Mouse (Mus musculus): ENCODE measurements around the gene H2-Eb2.
"Not testable (repeated sequence)": the region's sequence is repeated elsewhere in the genome, so short reads cannot be mapped to it uniquely, and the experiment has no call there.

Gene H2-Eb2

GRCm38 (mm10) chr17:34304751-34305150 lies 20.7 kb upstream of the H2-Eb2 start:
- CTCF ChIA-PET, result interaction anchor here (0.7 to 1.7 kb wide), 5 partner anchors 11 to 44 kb away, joined by 3 to 6 read pairs (median 4); partner anchors contain the start of gene H2-Aa

DNA sequence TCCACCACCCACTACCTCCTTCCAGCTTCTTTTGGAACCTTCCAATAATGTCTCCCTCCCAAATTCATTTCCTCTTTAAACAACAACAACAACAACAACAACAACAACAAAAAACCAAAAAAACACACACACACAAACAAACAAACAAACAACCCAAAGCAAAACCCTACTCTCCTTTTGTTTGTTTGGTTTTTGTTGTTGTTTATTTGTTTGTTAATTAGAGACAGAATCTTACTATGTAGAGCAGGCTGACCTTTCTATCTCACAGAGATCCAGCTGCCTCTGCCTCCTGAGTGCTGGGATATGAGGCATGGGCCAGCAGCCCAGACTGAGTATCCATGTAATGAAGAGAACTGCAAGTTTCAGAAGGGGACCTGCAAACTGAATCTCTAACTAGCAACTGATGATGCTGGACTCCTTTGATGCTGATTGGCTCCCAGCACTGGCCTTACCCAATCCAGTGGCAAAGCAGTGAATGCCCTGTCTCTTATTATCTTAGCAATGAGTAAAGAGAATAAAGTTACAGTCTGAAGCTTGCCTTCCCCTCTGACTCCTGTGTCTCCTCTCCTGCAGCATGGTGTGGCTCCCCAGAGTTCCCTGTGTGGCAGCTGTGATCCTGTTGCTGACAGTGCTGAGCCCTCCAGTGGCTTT lies 20.0 kb upstream of the H2-Eb2 start, which contains the start of gene H2-Eb1:
H2-Eb1 (plus strand) TSS at position 488 of the 651 bp plus-strand sequence.
- CTCF ChIA-PET, result interaction anchor here (0.7 to 1.7 kb wide), 4 partner anchors 12 to 43 kb away, joined by 3 to 6 read pairs (median 4); partner anchors contain the start of gene H2-Aa

GRCm38 (mm10) chr17:34306407-34306806 lies 19.1 kb upstream of the H2-Eb2 start:
- CTCF ChIA-PET, result no interaction called here

- CTCF ChIA-PET, result interaction anchor here (0.7 kb wide), 1 partner anchor 23 kb away, joined by 3 read pairs; no protein-coding TSS in a partner anchor
These were observed 18.2 kb upstream of the H2-Eb2 start for GRCm38 (mm10) chr17:34307216-34307615.

DNA sequence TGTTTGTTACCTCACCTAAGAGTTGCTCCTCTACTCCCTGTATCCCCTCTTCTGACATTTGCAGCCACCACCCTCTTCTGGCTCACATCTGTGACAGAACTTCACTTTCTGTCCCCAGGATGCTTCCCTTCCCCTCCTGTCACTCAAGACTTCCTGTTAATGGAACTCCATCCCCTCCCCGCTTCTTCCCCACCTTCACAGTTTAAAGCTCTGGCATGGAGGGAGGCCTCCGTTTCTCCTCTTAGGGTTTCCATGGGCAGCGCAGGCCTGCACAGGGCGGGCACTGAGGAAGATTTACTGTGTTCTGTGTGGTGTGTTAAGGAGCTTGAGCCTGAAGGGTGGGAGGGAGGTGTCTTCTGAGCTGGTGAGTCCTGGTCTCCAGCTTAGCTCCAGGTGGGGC lies 17.3 kb upstream of the H2-Eb2 start:
- CTCF ChIA-PET, result no interaction called here

DNA sequence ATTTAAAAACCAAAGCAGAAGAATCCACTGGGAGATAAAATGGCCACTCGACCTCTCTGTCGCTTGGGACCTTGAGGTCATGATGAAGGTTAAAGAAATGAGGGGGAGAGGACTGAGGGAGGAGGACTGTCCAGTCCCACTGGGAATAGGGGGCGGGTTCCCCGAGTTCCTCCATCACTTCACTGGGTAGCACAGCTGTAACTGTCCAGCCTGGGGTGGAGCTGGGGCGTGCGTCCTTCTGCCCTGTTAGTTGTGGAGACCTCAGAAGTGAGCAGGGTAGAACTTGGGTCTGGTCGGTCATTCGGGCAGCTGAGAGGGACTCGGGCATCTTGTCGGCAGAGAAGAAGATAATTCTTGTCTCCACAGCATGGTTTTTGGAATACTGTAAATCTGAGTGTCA lies 16.2 kb upstream of the H2-Eb2 start:
- CTCF ChIA-PET, result interaction anchor here (0.7 kb wide), 1 partner anchor 30 kb away, joined by 3 read pairs; no protein-coding TSS in a partner anchor

GRCm38 (mm10) chr17:34309683-34310385 lies 15.6 kb upstream of the H2-Eb2 start:
- CTCF ChIA-PET, result interaction anchor here (0.7 kb wide), 1 partner anchor 29 kb away, joined by 3 read pairs; no protein-coding TSS in a partner anchor

DNA sequence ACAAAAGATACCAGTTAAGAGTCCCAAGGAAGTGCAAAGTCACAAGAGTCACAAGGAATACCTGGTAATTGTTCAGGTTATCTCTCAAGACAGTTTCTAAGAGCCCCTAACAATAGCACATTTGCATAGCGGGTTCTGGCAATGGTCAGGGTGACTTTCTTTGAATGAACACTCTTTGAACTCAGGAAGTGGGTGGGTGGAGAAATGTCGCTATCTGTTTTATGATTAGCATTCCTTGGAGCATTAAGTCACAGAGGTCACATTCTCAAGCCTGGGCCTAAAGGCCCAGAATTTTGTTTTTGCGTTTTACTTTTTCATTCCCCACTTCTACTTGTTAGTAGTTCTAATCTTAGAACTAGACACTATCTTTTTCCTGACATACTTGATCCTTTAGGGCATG lies 14.9 kb upstream of the H2-Eb2 start:
- CTCF ChIA-PET, result not testable (repeated sequence)

GRCm38 (mm10) chr17:34312185-34312584 lies 13.3 kb upstream of the H2-Eb2 start:
- CTCF ChIA-PET, result interaction anchor here (0.7 to 1.6 kb wide), 2 partner anchors 15 to 21 kb away, joined by 3 to 5 read pairs; no protein-coding TSS in a partner anchor

DNA sequence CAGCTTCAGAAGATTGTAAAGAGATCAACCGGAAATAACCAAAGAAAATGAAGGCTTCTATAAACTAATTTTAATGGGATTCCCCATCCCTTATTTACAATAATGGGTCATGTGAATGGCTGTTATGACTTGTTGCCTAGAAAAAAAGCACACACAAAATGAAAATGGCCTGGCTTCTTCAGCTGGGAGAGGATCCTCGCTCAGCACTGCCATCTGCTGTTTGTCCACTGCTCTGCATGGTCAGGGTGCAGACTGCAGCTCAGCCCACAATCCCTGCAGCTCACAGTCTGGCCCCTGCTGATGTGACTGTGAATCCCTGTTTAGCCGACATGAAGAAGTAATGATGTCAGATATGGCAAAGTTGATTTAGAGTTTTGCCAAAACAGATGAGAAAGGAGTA lies 12.1 kb upstream of the H2-Eb2 start:
- CTCF ChIA-PET, result interaction anchor here (0.7 to 1.6 kb wide), 6 partner anchors 12 to 63 kb away, joined by 3 to 6 read pairs (median 4); partner anchors contain the start of gene H2-Eb2

DNA sequence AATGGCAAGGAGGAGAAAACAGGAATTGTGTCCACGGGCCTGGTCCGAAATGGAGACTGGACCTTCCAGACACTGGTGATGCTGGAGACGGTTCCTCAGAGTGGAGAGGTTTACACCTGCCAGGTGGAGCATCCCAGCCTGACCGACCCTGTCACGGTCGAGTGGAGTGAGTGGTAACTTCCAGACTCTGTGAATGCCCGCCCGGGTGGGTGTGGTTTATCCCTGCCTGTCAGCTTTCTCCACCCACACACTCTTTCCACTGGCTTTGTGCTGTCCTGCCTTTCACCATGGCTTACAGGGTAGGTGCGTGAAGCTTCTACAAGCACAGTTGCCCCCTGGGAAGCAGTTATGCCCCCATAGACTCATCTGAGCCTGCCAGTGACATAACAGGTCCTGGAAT lies 11.2 kb upstream of the H2-Eb2 start:
- CTCF ChIA-PET, result interaction anchor here (0.7 to 1.4 kb wide), 3 partner anchors 11 to 34 kb away, joined by 3 read pairs; partner anchors contain the start of gene H2-Eb2

- CTCF ChIA-PET, result interaction anchor here (1.0 kb wide), 1 partner anchor 44 kb away, joined by 4 read pairs; no protein-coding TSS in a partner anchor
These were observed 10.0 kb upstream of the H2-Eb2 start for GRCm38 (mm10) chr17:34315512-34315911.

DNA sequence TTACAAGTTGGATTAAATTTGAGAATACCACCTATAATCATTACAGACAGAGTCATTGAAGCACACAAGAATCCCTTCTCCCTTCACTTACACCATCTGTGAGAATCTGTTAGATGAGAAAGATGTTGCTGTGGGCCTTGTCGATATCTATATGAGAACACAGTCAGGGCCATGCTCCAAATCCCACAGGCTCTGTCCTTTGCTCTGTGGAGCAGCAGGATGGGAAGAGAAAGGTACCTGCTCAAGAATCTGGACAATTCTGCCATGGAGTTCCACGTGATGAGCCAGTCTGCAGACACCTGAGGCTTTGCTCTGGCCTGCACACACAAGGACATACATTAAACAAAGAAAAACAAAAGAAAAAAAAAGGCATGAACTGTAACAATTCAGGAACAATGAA lies 8.8 kb upstream of the H2-Eb2 start:
- CTCF ChIA-PET, result no interaction called here

GRCm38 (mm10) chr17:34317275-34317674 lies 8.2 kb upstream of the H2-Eb2 start:
- CTCF ChIA-PET, result no interaction called here

DNA sequence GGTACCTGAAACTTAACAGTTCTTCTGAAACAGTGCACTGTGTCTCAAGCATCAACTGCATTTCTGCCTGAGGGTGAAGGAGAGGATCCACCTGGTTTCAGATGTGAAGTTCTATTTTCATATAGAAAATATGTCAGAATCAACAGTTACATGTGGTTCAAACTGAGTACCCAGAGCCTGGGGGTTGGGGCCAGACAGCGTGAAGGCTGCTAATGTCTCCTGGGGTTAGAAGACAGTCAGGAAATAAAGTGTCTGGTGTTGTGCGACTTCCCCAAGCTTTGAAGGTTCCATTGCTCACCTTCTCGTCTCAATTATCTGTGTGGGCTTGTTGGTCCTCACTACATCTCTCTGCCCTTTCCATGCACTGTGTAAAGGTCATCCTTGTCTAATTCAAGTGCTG lies 908 bp downstream of the H2-Eb2 start:
- CTCF ChIA-PET, result no interaction called here

DNA sequence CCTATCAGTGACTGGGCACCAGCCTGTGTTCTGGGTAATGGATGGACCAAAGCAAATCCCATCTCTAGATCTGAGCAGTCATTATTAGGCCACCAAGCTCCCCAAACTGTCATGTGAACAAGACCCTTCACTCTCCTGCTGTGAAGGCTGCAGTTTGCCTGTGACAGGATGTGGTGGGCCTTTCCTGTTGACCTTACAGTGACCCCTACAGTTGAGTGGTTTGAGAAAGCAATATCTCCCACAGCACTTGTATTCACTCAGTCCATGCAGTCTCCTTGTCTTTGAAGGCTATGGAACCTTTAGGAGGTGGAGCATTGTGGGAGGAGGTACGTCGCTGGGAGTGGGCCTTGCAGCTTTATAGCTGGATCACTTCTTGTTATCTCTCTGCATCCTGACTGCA lies 4.3 kb downstream of the H2-Eb2 start:
- CTCF ChIA-PET, result interaction anchor here (0.7 kb wide), 1 partner anchor 237 kb away, joined by 4 read pairs; no protein-coding TSS in a partner anchor

DNA sequence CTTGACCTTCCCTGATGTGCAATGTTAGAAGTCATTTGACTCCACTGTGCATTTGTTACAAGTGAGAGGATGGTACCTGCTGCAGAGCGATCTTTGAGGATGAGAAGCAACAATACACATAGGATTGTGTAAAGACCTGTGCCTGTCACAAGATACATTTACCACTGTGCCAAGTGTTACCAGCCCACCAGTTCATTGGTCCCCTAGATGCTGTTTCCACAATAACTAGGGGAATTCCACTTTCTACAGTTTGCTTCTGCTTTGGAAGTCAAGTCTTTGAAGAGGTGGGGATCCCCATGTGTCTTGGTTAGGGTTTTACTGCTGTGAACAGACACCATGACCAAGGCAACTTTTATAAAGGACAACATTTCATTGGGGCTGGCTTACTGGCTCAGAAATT lies 5.7 kb downstream of the H2-Eb2 start:
- CTCF ChIA-PET, result no interaction called here

GRCm38 (mm10) chr17:34340619-34341402 lies 15.3 kb downstream of the H2-Eb2 start:
- CTCF ChIA-PET, result interaction anchor here (0.6 kb wide), 1 partner anchor 844 kb away, joined by 3 read pairs; no protein-coding TSS in a partner anchor

DNA sequence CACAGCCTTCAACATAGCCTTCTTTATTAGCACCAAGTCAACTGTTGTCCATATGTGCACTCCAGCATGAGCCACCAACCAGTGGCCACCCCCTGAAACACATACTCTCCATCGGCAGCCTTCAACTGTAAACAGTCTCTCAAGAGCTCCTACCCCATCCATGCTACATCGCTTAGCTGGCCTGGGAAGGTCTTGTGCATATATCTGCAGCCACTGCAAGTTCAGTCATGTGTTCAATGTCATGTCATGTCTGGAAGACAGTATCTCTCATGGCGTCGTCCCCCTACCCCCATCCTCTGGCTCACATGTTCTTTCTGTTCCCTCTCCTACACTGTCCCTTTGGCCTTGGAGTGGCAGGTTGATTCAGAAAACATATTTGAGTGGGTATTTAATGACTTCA lies 19.4 kb downstream of the H2-Eb2 start:
- CTCF ChIA-PET, result no interaction called here

GRCm38 (mm10) chr17:34345486-34345885 lies 20.0 kb downstream of the H2-Eb2 start:
- CTCF ChIA-PET, result no interaction called here

- CTCF ChIA-PET, result interaction anchor here (0.7 to 1.7 kb wide), 3 partner anchors 8 to 57 kb away, joined by 3 to 5 read pairs (median 5); no protein-coding TSS in a partner anchor
These were observed 20.6 kb downstream of the H2-Eb2 start for GRCm38 (mm10) chr17:34346041-34346440.

Measured in spleen, embryonic (tissue).